Mouse (Mus musculus): ENCODE measurements around the gene Rerg. TPM values are rescaled to one million over a fixed set of nuclear protein-coding genes. Genes with fewer than 3 reads are reported as not detected.

The Rerg gene
- total RNA-seq, 2 experiments from 2014 or later, result 2.1 to 4.4 TPM

DNA sequence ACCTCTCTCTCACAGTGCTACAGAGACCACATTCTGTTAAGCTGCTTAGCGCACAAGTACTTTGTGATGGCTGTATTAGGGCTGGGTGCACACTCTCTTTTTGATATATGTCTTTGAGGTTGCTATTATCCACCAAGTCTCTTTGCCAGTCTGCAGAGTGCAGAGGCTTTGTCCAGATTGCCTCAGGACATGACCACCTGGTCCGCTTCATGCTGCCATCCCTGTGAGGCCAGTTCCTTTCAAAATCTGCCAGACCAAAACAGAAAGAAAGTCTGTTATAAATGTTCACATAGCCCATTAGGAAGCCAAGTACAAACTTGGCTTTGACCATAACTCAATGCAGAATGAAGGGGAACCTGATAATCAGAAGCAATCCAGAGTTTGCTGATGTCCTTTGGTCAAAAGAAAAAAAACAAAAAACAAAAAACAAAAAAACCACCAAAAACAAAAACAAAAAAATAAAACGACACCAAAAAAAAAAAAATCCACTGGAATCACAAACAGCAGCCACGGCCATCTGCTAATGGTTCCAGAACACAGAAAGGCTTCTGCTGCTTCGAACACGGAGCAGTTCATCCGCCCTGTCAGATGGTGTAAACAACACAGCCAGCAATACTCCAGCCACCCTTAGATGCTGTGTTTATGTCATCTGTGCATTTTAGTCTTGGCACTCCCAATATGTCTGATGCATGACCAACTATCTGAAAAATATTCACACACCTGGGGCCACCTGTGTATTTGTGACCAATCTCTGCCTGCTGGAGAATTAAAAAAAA lies 68.2 kb downstream of the Rerg start:
- intact Hi-C loops (cut with DNase I; ENCODE audit: low total_unique reads), result no loop called here
- DNase-seq, result no peak

- no peak for DNase-seq
- intact Hi-C loops (cut with DNase I; ENCODE audit: low total_unique reads), result no loop called here
Measured at GRCm38 (mm10) chr6:137100259-137100658, 70.0 kb downstream of the Rerg start.

DNA sequence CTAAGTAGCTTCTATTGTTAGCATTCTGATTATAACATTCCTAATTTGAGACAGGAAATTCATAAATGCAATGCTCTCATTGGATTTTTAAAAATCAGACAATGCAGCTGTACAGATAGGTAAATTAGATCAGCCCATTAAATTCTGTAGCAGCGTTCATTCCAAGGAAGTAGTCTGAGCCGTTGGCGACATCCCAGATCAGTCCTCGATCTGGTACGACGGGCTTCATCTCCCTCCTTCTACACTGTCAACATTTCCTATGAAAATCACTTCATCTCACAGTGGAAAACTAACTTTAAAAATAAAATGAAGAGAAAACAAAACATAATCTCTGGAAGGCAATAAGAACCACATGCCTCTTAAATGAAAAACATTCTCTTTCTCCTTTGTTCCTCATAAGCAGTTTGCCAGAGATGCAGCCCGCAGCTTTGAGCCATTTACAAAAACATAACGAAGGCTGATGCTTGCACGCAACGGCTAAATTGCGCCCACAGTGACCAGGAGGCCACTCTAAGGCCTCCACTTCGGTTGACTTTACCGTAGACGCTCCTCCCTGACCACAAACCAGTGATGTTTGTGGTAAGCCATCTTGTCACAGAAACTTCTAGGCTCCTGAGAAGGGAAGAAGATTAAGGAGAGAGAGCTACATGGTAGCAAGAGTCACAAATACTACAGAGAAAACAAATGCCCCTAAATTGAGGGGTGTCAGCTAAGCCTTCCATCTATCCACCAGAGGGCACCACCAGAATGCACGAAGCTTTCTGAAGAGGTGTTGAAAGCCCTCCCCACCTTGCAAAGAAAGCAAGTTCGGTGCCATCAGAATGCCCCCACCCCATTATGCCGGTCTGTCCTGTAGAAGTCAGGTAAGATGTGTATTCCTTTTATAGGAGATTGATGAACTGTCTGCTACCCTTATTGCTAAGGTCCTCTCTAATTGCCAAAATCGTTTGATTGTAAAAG lies 71.8 kb downstream of the Rerg start:
- intact Hi-C loops (cut with DNase I; ENCODE audit: low total_unique reads), result loop anchor here (2.0 kb wide), 1 partner anchor 70 kb away; no protein-coding TSS in a partner anchor
- peak; percentile 34 for DNase-seq

DNA sequence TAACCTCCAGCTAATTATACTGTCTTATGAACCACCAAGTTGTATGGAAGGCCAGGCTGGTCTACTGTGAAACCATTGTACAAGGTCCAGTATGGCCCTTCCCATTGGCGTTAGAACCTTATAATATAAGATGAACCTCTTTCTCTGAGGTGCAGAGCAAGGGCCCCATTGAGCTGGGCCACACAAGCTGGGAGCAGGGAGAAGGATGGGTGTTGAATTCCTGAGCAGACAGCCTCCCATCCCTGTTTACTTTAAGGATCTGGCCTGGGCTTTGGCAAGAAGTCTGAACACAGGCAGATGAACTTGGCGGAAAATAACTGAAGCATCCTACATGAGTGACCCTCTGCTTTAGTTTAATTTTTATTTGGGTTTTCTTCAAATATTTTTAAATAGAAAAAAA lies 75.8 kb downstream of the Rerg start:
- intact Hi-C loops (cut with DNase I; ENCODE audit: low total_unique reads), result no loop called here
- no peak for DNase-seq

- intact Hi-C loops (cut with DNase I; ENCODE audit: low total_unique reads), result no loop called here
- no peak for DNase-seq
Measured at GRCm38 (mm10) chr6:137088469-137088868, 81.8 kb downstream of the Rerg start.

- intact Hi-C loops (cut with DNase I; ENCODE audit: low total_unique reads), result no loop called here
- DNase-seq, result no peak
Measured at GRCm38 (mm10) chr6:137087956-137088355, 82.3 kb downstream of the Rerg start.

GRCm38 (mm10) chr6:137087470-137087869 lies 82.8 kb downstream of the Rerg start:
- DNase-seq, result no peak
- intact Hi-C loops (cut with DNase I; ENCODE audit: low total_unique reads), result no loop called here

DNA sequence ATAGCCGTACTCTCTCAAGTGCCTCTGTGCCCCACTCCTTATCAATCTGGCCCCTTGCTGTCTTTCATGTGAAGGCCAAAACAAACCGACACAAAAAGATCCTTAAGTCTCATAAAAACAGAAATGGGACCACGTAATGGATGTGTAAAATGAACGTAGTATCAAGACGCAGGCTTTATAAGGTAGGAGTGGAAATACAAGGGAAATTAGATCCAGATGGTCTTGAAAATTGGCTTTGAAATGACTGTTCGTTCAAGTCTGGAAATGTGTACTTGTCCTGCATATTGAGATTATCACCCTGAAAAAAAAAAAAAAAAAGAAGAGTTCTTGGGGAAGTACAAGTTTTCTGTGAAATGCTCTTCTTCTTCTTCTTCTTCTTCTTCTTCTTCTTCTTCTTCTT lies 90.6 kb downstream of the Rerg start:
- no peak for DNase-seq
- intact Hi-C loops (cut with DNase I; ENCODE audit: low total_unique reads), result no loop called here

DNA sequence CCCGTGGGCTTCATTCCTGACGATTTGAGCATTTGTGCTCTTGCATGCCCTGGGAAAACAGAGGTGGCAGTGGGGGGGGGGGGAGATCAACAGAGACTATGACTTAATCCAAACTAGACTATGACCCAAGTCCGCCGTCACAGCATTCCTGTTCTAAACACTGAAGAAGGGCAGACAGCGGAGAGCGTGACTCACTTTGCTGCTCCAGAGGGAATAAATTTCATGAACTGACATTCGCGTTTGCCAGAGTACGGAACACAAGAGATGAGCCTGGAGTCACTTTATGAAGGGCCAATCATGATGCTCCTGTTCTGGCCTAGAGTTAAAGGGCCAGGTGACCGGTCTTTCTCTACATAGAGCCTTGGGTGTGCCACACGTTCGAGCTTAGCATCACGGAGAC lies 93.6 kb downstream of the Rerg start:
- DNase-seq, result no peak
- intact Hi-C loops (cut with DNase I; ENCODE audit: low total_unique reads), result no loop called here

DNA sequence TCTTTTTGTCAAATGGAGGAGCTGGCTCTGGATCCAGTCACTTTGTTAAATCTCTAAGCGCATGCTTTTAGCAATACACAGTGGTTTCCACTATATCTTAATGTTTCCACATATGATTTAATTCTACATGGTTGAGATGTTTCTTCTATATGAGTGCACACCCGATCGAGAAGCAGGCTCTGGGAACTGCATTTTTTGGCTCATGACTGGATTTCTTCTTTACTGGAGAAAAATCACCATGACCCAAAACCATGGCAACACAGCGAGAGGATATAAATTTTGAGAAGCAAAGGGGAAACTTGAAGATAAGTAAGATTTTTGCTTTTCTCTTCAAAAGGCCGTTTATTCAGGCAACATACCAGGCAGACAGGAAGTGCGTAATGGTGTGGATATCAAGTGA lies 94.1 kb downstream of the Rerg start:
- intact Hi-C loops (cut with DNase I; ENCODE audit: low total_unique reads), result no loop called here
- DNase-seq, result no peak

DNA sequence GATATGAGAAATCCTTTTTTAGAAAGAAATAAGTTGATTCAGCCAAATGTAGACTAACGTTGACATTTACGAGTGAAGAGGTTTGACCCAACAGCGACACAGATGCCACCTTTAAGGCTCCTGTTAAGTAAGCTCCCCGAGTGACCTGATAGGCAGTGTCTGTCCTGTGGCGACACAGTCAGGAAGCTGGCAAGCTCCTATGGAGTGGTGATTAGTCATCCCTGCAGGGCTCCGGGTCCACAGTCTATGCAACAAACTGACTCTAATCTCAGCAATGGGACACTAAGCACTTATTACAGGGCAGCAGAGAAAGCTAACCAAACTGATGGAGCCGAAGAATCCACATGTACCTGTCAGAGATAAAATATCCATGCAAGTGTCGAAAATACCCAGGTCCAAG lies 98.0 kb downstream of the Rerg start:
- DNase-seq, result no peak
- intact Hi-C loops (cut with DNase I; ENCODE audit: low total_unique reads), result no loop called here

DNA sequence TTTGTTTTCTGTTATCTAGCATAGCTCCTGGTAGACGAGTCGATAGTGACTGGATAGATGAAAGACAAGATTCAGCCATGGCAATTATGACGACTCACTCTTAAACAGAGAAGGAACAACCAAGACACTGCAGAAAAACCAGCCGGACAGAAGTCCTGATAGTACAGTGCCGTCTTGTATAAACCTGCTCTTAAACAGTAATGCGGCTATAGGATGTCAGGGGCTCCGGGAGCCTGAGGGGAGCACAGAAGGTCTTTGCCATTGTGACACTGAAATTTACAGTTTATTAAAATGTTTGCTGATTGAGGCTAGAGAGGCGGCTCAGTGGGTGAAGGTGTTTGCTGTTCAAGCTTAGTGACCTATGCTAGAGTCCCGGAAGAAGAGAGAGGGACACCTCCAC lies 98.8 kb downstream of the Rerg start:
- DNase-seq, result no peak
- intact Hi-C loops (cut with DNase I; ENCODE audit: low total_unique reads), result no loop called here

GRCm38 (mm10) chr6:137065506-137065905 lies 104.8 kb downstream of the Rerg start:
- intact Hi-C loops (cut with DNase I; ENCODE audit: low total_unique reads), result no loop called here
- DNase-seq, result no peak

- DNase-seq, result no peak
- intact Hi-C loops (cut with DNase I; ENCODE audit: low total_unique reads), result no loop called here
Measured at GRCm38 (mm10) chr6:137064786-137065185, 105.5 kb downstream of the Rerg start.

GRCm38 (mm10) chr6:137063239-137063940 lies 106.9 kb downstream of the Rerg start:
- intact Hi-C loops (cut with DNase I; ENCODE audit: low total_unique reads), result no loop called here
- no peak for DNase-seq

DNA sequence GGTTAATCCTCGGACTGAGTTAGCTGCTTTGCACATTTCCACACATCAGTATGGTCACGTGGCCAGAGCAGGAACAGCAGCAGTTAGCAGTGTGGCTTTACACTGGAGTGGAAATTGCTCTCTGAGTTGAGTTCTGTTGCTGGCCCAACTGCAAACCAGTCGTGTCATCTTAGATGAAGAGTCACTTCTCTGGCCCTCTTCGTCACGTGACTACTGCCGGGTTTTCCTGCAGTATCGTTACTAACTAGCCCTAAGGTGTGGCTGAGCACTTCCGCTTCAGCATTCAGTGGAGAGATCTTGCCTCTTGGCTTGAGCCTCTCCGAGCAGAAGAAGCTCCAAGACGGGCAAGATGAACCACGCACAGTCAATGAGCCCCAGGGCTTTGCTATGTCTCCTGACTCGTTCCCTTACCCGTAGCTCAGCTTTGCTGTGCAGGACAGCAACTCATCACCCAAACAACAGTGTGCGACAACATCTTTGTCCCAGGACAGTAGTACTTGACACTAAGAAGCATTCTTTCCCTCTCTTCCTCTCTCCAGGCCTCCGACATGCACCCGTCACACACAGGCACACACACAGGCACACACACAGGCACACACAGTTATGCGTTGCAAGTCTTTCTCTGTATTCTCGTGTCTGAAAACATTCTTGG lies 108.3 kb downstream of the Rerg start:
- intact Hi-C loops (cut with DNase I; ENCODE audit: low total_unique reads), result no loop called here

GRCm38 (mm10) chr6:137060595-137060994 lies 109.7 kb downstream of the Rerg start:
- no peak for DNase-seq
- intact Hi-C loops (cut with DNase I; ENCODE audit: low total_unique reads), result no loop called here

More for the DNA sequence above, 108.3 kb downstream of the Rerg start:
- no peak for DNase-seq

DNA sequence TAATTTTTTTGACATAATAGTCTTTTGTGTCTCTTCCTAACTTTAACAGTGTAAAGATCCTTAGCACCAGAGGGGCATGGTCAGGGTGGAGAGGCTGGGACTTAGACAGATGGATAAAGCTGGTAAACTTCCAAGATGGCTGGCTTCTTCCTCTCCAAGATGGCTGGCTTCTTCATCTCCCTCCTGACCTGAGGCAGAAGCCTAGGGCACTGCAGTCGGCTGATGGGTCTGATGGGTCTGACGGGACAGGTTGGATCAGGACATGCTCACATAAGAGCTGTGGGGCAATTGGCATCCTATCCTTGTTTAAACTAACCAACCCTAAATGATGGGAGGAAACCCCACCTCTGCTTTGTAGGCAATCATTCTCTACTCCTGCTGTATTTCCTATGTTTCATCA lies 112.0 kb downstream of the Rerg start:
- intact Hi-C loops (cut with DNase I; ENCODE audit: low total_unique reads), result no loop called here
- DNase-seq, result no peak

- intact Hi-C loops (cut with DNase I; ENCODE audit: low total_unique reads), result no loop called here
Measured at GRCm38 (mm10) chr6:137054073-137054472, 116.2 kb downstream of the Rerg start.

DNA sequence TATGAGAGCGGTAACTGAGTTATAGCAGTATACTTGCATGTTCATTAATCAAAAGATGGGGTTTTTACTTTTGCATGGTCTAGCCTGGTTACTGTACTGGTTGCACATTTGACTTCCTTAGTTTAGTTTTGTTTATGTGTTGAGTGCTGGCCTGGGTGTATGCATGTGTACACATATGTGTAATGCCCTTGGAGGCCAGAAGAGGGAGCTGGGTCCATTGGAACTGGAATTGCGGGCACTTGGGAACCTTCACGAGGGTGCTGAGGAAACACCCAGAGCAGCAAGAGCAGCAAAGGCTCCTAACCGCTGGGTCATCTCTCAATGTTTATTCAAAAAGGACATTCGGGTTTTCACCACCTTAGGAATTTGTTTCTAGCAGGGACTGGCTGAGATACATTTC lies 116.8 kb downstream of the Rerg start:
- intact Hi-C loops (cut with DNase I; ENCODE audit: low total_unique reads), result no loop called here
- DNase-seq, result peak; percentile 15

More at GRCm38 (mm10) chr6:137054073-137054472, 116.2 kb downstream of the Rerg start:
- DNase-seq, result no peak
